8 mouse cellular contexts compared by ENCODE assay signal in the genomic region with DNA sequence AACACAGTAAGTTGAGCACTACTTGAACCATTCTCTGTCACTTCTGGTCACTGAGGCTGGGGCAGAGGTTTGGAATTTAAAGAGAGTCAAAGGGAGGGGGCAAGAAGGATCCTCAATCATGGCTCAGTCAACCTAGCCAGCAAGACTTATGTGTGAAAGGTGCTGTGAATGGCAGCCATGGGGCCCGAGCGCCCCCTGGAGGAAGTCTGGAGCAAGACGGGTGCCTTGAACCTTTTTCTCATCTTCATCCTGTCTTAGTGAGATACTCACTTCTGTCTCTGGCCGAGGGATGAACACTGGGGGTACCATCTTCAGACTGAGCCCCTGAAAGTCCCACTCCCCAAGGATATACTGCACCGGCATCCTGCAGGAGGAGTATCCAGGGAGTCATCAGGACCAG. TPM values are rescaled to one million over a fixed set of nuclear protein-coding genes. Genes with fewer than 3 reads are reported as not detected.
DNase-seq lines count a peak whose midpoint lies in the region; ATAC-seq lines count a peak whose summit lies in the region.

No protein-coding gene starts in this region.

- peak; percentile 51 to 82 for DNase-seq in frontal cortex, adult 2 months (ENCODE audit: extremely low spot score in 1 of 2, low spot score in 1 of 2)
- DNase-seq in ES-CJ7 (ENCODE audit: low read depth, low spot score), result peak; percentile 60
- peak; percentile 55 for DNase-seq in c-Kit-positive CD71-negative TER-119-negative erythroid progenitor cells, embryonic 14.5 days (ENCODE audit: low read depth)
- DNase-seq in frontal cortex, postnatal 14 days (ENCODE audit: low spot score in 2 of 2), result peak; percentile 40 to 61
- DNase-seq in kidney, postnatal 36 days, result peak; percentile 67 to 86
- DNase-seq in lung, postnatal 10 days, result peak; percentile 78
- peak; percentile 66 for DNase-seq in spleen, adult 12 weeks (ENCODE audit: low spot score)

- ATAC-seq in frontal cortex, adult (ENCODE audit: low TSS enrichment), result no peak

RNA-seq across cellular contexts. Expression of a gene that starts 2.2 kb away (rescaled TPM):
- 31.9 and 39.1 TPM in 2 replicates for polyA plus RNA-seq in frontal cortex, adult 2 months (2012; rRNA removed)

RNA-seq across cellular contexts. Expression of a gene that starts 4.5 kb away (rescaled TPM):
- polyA plus RNA-seq in frontal cortex, adult 2 months (2012; rRNA removed), result 26.2 and 26.8 TPM in 2 replicates

RNA-seq across cellular contexts. Expression of a gene that starts 40.1 kb away (rescaled TPM):
- polyA plus RNA-seq in frontal cortex, adult 2 months (2012; rRNA removed), result 5.3 and 7.1 TPM in 2 replicates

RNA-seq across cellular contexts. Expression of a gene that starts 46.2 kb away (rescaled TPM):
- polyA plus RNA-seq in frontal cortex, adult 2 months (2012; rRNA removed), result 7.0 and 7.6 TPM in 2 replicates
